Mouse (Mus musculus): ENCODE data around the gene Defb47. TPM values are rescaled to one million over a fixed set of nuclear protein-coding genes. Genes with fewer than 3 reads are reported as not detected.

Defb47 gene
- not detected for total RNA-seq (2023)

DNA sequence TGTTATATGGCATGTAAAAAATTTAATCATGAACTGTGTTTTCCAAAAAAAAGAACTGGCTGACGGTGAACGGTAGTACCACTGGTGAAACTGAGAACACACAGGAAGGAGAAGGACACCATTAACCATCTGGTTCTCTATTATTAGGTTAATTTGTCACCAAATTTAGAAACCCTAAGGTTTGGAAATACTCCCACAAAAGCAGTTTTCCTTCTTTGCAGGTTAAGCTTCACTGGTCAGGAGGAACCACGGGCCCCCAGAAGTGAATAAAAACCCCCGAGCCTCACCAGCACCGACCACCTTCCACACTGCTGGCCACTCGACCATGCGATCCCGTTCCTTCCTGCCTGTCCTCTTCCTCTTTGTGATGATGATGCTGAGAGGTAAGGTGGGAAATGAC is at the start of gene Defb47:
Gene Defb47, plus strand, starts transcription at position 301 of the 400 bp plus-strand sequence.

DNA sequence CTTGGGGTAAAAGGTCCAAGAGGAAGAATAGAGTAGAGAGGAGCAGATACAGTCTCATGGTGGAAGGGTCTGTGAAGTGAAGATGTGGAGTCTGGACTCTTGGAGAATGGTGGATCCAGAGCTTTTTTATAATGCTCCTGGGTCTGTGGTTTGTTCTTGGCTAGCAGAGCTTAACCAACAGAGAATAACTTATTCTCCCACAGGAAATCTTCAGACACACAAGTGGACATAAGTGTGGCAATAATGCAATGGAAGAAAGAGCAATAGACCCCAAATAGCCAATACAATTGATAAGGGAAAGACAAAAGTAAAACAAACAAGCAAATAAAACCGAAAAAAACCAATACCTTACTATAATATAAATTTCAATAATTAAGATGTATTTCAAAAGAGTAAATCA is 13.5 kb upstream of the Defb47 start, which contains the start of gene Defb48:
Gene Defb48, minus strand, starts transcription at position 101 of the 400 bp plus-strand sequence.

DNA sequence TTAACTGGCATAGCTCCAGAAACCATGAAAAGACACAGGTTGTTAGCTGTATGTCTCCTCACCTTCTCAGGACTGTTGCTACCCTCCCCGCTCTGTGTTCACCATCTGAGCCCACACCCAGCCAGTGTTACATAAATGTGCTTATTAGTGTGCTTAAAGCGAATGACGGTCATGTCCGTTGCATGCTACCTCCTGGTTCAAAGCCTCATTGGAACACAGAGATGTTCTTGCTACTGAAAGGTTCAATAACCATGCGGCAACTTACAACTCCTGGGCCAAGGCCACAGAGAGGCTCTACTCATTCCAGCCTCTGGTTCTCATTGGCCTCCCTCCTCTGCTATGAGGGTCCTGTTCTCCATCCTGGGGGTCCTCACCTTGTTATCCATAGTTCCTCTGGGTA is 13.6 kb downstream of the Defb47 start, which contains the start of gene Defb43:
Gene Defb43, plus strand, starts transcription at position 301 of the 400 bp plus-strand sequence.

DNA sequence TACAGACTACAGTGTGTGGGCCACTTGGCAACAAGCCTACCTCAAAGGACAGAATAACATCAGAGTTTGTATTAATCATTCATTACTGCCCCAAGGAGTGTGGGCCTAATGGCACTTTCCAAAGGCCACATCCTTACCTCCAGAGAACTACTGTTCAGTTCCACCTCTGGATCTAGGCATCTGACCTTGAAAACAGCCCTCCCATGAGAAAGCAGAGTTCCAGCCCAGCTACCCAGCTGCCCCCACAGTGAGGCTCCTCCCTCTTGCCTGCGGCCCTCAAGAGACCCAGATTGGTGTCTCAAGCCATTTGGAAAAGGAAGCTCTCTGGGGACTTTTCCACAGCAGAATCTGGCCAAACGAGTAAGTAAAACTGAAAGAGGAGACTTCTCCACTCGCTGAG is 48.8 kb downstream of the Defb47 start, which contains the start of gene Defb42:
Gene Defb42, plus strand, starts transcription at position 301 of the 400 bp plus-strand sequence.

DNA sequence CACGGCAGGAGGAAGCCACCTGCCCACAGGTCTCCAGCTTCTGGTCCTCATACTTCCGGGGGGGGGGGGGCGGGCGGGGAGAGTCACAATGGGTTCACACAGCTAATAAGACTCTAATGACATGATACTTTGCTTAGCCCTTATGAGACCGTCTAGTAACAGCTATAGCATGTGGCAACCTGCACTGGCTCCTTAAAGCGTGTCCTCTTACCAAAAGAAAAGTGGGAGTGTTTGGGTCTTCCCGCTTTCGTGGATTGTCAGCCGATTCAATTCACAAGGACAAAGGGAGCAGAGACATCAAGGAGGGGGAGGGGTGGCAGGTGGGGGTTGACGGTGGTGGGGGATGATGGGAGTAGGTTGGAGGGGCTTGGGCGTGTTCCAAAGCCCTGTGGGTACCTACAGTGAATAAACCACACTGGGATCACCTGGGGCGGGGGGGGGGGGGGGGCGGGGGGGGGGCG is 52.1 kb downstream of the Defb47 start, which contains the start of gene Defb30:
Gene Defb30, minus strand, starts transcription at position 51 of the 461 bp plus-strand sequence.

Other genes with a start within 250 kb of the Defb47 start
- 10 to 100 TPM; 83.3 to 85.8 TPM for gene Ints6, start 236.9 kb upstream of the Defb47 start, total RNA-seq (2023)
- 10 to 100 TPM; 10.3 to 10.8 TPM for gene Wdfy2, start 160.4 kb upstream of the Defb47 start, total RNA-seq (2023)
- gene Defb48, start 13.6 kb upstream of the Defb47 start, total RNA-seq (2023), result not detected
- not detected for gene Defb43, start 13.7 kb downstream of the Defb47 start, total RNA-seq (2023)
- not detected for gene Defb42, start 48.9 kb downstream of the Defb47 start, total RNA-seq (2023)
- not detected for gene Defb30, start 51.9 kb downstream of the Defb47 start, total RNA-seq (2023)

Measured in T-cell, adult 66 days (primary cell).